Mouse (Mus musculus): ENCODE measurements around the gene Cmip. TPM values are rescaled to one million over a fixed set of nuclear protein-coding genes. Genes with fewer than 3 reads are reported as not detected.

Gene Cmip
- polyA plus RNA-seq, 1 experiment from 2014 or later, result 27.0 TPM

GRCm38 (mm10) chr8:117236531-117236930, 20.3 kb upstream of the Cmip start:
- 90% methylated on average over 4 of the region's 4 CpGs for WGBS
- ATAC-seq (ENCODE audit: low FRiP score), result no peak

GRCm38 (mm10) chr8:117240326-117240725, 16.5 kb upstream of the Cmip start:
- Histone ChIP-seq H3K9ac (ENCODE audit: low read depth, low read length) (no peak overlapping the region), H3K4me2 (replicated peaks; ENCODE audit: low read depth, low read length) (no peak overlapping the region), H3K27ac (ENCODE audit: low read depth, low read length) (no peak overlapping the region), H3K36me3 (ENCODE audit: control insufficient read depth, insufficient read depth, low read length) (no peaks in the 10 kb centered on the region), H3K4me1 (replicated peaks; ENCODE audit: control insufficient read depth, insufficient read depth, low read length) (no peaks in the 10 kb centered on the region), H3K9me3 (ENCODE audit: control insufficient read depth, low read length) (no peaks in the 10 kb centered on the region), H3K27me3 (ENCODE audit: control insufficient read depth, insufficient read depth, low read length) (no peaks in the 10 kb centered on the region), H3K4me3 (ENCODE audit: low read depth, low read length) (no peak overlapping the region)
- DNase-seq (ENCODE audit: low spot score) (no peak), ATAC-seq (ENCODE audit: low FRiP score) (no peak)
- WGBS, result 87% methylated on average over 5 of the region's 5 CpGs

More at GRCm38 (mm10) chr8:117236531-117236930, 20.3 kb upstream of the Cmip start:
- Histone ChIP-seq H3K4me1 (replicated peaks; ENCODE audit: control insufficient read depth, insufficient read depth, low read length) (no peaks in the 10 kb centered on the region), H3K9me3 (ENCODE audit: control insufficient read depth, low read length) (no peaks in the 10 kb centered on the region), H3K27me3 (ENCODE audit: control insufficient read depth, insufficient read depth, low read length) (no peaks in the 10 kb centered on the region), H3K36me3 (ENCODE audit: control insufficient read depth, insufficient read depth, low read length) (no peaks in the 10 kb centered on the region), H3K9ac (ENCODE audit: low read depth, low read length) (no peak overlapping the region), H3K4me3 (ENCODE audit: low read depth, low read length) (no peak overlapping the region), H3K4me2 (replicated peaks; ENCODE audit: low read depth, low read length) (no peak overlapping the region), H3K27ac (ENCODE audit: low read depth, low read length) (no peak overlapping the region)
- no peak for DNase-seq (ENCODE audit: low spot score)

- no peak overlapping the region for H3K4me2 ChIP-seq (replicated peaks; ENCODE audit: low read depth, low read length)
- H3K9me3 ChIP-seq (ENCODE audit: control insufficient read depth, low read length), result no peaks in the 10 kb centered on the region
- 84% methylated on average over 5 of the region's 5 CpGs for WGBS
- DNase-seq (ENCODE audit: low spot score) (no peak), ATAC-seq (ENCODE audit: low FRiP score) (no peak)
- H3K27ac ChIP-seq (ENCODE audit: low read depth, low read length), result no peak overlapping the region
- H3K9ac ChIP-seq (ENCODE audit: low read depth, low read length), result no peak overlapping the region
- no peaks in the 10 kb centered on the region for H3K4me1 ChIP-seq (replicated peaks; ENCODE audit: control insufficient read depth, insufficient read depth, low read length)
- no peak overlapping the region for H3K4me3 ChIP-seq (ENCODE audit: low read depth, low read length)
- no peaks in the 10 kb centered on the region for H3K36me3 ChIP-seq (ENCODE audit: control insufficient read depth, insufficient read depth, low read length)
- H3K27me3 ChIP-seq (ENCODE audit: control insufficient read depth, insufficient read depth, low read length), result no peaks in the 10 kb centered on the region
These were observed 15.9 kb upstream of the Cmip start for GRCm38 (mm10) chr8:117240841-117241494.

GRCm38 (mm10) chr8:117241848-117242247, 15.0 kb upstream of the Cmip start:
- DNase-seq (ENCODE audit: low spot score), result no peak
- Histone ChIP-seq H3K9ac (ENCODE audit: low read depth, low read length) (no peak overlapping the region), H3K27me3 (ENCODE audit: control insufficient read depth, insufficient read depth, low read length) (no peaks in the 10 kb centered on the region), H3K27ac (ENCODE audit: low read depth, low read length) (no peak overlapping the region), H3K9me3 (ENCODE audit: control insufficient read depth, low read length) (no peaks in the 10 kb centered on the region), H3K4me1 (replicated peaks; ENCODE audit: control insufficient read depth, insufficient read depth, low read length) (no peaks in the 10 kb centered on the region), H3K36me3 (ENCODE audit: control insufficient read depth, insufficient read depth, low read length) (no peaks in the 10 kb centered on the region), H3K4me3 (ENCODE audit: low read depth, low read length) (no peak overlapping the region), H3K4me2 (replicated peaks; ENCODE audit: low read depth, low read length) (no peak overlapping the region)
- WGBS, result 16% methylated on average over 3 of the region's 3 CpGs
- no peak for ATAC-seq (ENCODE audit: low FRiP score)

- Histone ChIP-seq H3K27ac (ENCODE audit: low read depth, low read length) (no peak overlapping the region), H3K4me3 (ENCODE audit: low read depth, low read length) (no peak overlapping the region), H3K4me2 (replicated peaks; ENCODE audit: low read depth, low read length) (no peak overlapping the region), H3K9ac (ENCODE audit: low read depth, low read length) (no peak overlapping the region), H3K27me3 (ENCODE audit: control insufficient read depth, insufficient read depth, low read length) (no peaks in the 10 kb centered on the region), H3K9me3 (ENCODE audit: control insufficient read depth, low read length) (no peaks in the 10 kb centered on the region), H3K36me3 (ENCODE audit: control insufficient read depth, insufficient read depth, low read length) (no peaks in the 10 kb centered on the region), H3K4me1 (replicated peaks; ENCODE audit: control insufficient read depth, insufficient read depth, low read length) (no peaks in the 10 kb centered on the region)
- DNase-seq (ENCODE audit: low spot score) (no peak), ATAC-seq (ENCODE audit: low FRiP score) (no peak)
- WGBS, result 80% methylated on average over 6 of the region's 6 CpGs
These were observed 14.6 kb upstream of the Cmip start for GRCm38 (mm10) chr8:117242286-117242685.

GRCm38 (mm10) chr8:117244601-117245000, 12.3 kb upstream of the Cmip start:
- H3K4me1 ChIP-seq (replicated peaks; ENCODE audit: control insufficient read depth, insufficient read depth, low read length), result no peaks in the 10 kb centered on the region
- H3K9me3 ChIP-seq (ENCODE audit: control insufficient read depth, low read length), result no peaks in the 10 kb centered on the region
- no peak overlapping the region for H3K4me2 ChIP-seq (replicated peaks; ENCODE audit: low read depth, low read length)
- WGBS, result 42% methylated on average over 6 of the region's 6 CpGs
- ATAC-seq (ENCODE audit: low FRiP score), result no peak
- no peak overlapping the region for H3K27ac ChIP-seq (ENCODE audit: low read depth, low read length)
- H3K27me3 ChIP-seq (ENCODE audit: control insufficient read depth, insufficient read depth, low read length), result no peaks in the 10 kb centered on the region
- no peak overlapping the region for H3K4me3 ChIP-seq (ENCODE audit: low read depth, low read length)
- DNase-seq (ENCODE audit: low spot score), result no peak
- H3K9ac ChIP-seq (ENCODE audit: low read depth, low read length), result no peak overlapping the region
- no peaks in the 10 kb centered on the region for H3K36me3 ChIP-seq (ENCODE audit: control insufficient read depth, insufficient read depth, low read length)

GRCm38 (mm10) chr8:117248341-117248740, 8.5 kb upstream of the Cmip start:
- H3K27ac ChIP-seq (ENCODE audit: low read depth, low read length), result no peak overlapping the region
- no peaks in the 10 kb centered on the region for H3K36me3 ChIP-seq (ENCODE audit: control insufficient read depth, insufficient read depth, low read length)
- H3K9ac ChIP-seq (ENCODE audit: low read depth, low read length), result no peak overlapping the region
- no peak overlapping the region for H3K4me3 ChIP-seq (ENCODE audit: low read depth, low read length)
- DNase-seq (ENCODE audit: low spot score) (no peak), ATAC-seq (ENCODE audit: low FRiP score) (no peak)
- H3K4me1 ChIP-seq (replicated peaks; ENCODE audit: control insufficient read depth, insufficient read depth, low read length), result no peaks in the 10 kb centered on the region
- H3K9me3 ChIP-seq (ENCODE audit: control insufficient read depth, low read length), result no peaks in the 10 kb centered on the region
- H3K27me3 ChIP-seq (ENCODE audit: control insufficient read depth, insufficient read depth, low read length), result no peaks in the 10 kb centered on the region
- H3K4me2 ChIP-seq (replicated peaks; ENCODE audit: low read depth, low read length), result no peak overlapping the region
- WGBS, result 87% methylated on average over 11 of the region's 11 CpGs

GRCm38 (mm10) chr8:117251086-117251681, 5.7 kb upstream of the Cmip start:
- no peak for DNase-seq (ENCODE audit: low spot score)
- H3K27me3 ChIP-seq (ENCODE audit: control insufficient read depth, insufficient read depth, low read length), result no peaks in the 10 kb centered on the region

GRCm38 (mm10) chr8:117252650-117253049, 4.2 kb upstream of the Cmip start:
- 95% methylated on average over 8 of the region's 8 CpGs for WGBS
- ATAC-seq (ENCODE audit: low FRiP score), result no peak
- no peaks in the 10 kb centered on the region for H3K9me3 ChIP-seq (ENCODE audit: control insufficient read depth, low read length)

More at GRCm38 (mm10) chr8:117251086-117251681, 5.7 kb upstream of the Cmip start:
- WGBS, result 47% methylated on average over 7 of the region's 7 CpGs
- no peak overlapping the region for H3K27ac ChIP-seq (ENCODE audit: low read depth, low read length)
- ATAC-seq (ENCODE audit: low FRiP score), result no peak
- no peak overlapping the region for H3K9ac ChIP-seq (ENCODE audit: low read depth, low read length)
- H3K4me1 ChIP-seq (replicated peaks; ENCODE audit: control insufficient read depth, insufficient read depth, low read length), result no peaks in the 10 kb centered on the region
- H3K4me3 ChIP-seq (ENCODE audit: low read depth, low read length), result no peak overlapping the region
- H3K9me3 ChIP-seq (ENCODE audit: control insufficient read depth, low read length), result no peaks in the 10 kb centered on the region
- H3K36me3 ChIP-seq (ENCODE audit: control insufficient read depth, insufficient read depth, low read length), result no peaks in the 10 kb centered on the region
- H3K4me2 ChIP-seq (replicated peaks; ENCODE audit: low read depth, low read length), result no peak overlapping the region

More at GRCm38 (mm10) chr8:117252650-117253049, 4.2 kb upstream of the Cmip start:
- no peak for DNase-seq (ENCODE audit: low spot score)
- no peak overlapping the region for H3K4me3 ChIP-seq (ENCODE audit: low read depth, low read length)
- no peak overlapping the region for H3K27ac ChIP-seq (ENCODE audit: low read depth, low read length)
- no peak overlapping the region for H3K9ac ChIP-seq (ENCODE audit: low read depth, low read length)
- no peaks in the 10 kb centered on the region for H3K36me3 ChIP-seq (ENCODE audit: control insufficient read depth, insufficient read depth, low read length)
- no peaks in the 10 kb centered on the region for H3K4me1 ChIP-seq (replicated peaks; ENCODE audit: control insufficient read depth, insufficient read depth, low read length)
- H3K27me3 ChIP-seq (ENCODE audit: control insufficient read depth, insufficient read depth, low read length), result no peaks in the 10 kb centered on the region
- H3K4me2 ChIP-seq (replicated peaks; ENCODE audit: low read depth, low read length), result no peak overlapping the region

All from hindbrain, embryonic 11.5 days (tissue).